Mouse (Mus musculus) embryonic facial prominence, embryonic 11.5 days (tissue): Measurements from ENCODE around the gene Mef2d. TPM values are rescaled to one million over a fixed set of nuclear protein-coding genes. Genes with fewer than 3 reads are reported as not detected.
A peak's percentile ranks its signal among the peaks of the same experiment; 100 is the strongest.

Experiments
- ATAC-seq: fragments of 200-750 bp; cut with Nextera tagmentation; replicated peaks from 2 replicates; pipeline ENCODE4 v1.8.0; 2017; ENCODE audit warnings: low read depth; ENCODE audit not compliant: insufficient number of reproducible peaks, low FRiP score, low TSS enrichment
- DNase-seq: peaks from one replicate; pipeline ENCODE4 v3.0.0-alpha.2; 2015; ENCODE audit warnings: low spot score
- H3K27ac ChIP-seq: fragments of 300-500 bp; sonication (generic); replicated peaks from 2 replicates; pipeline ENCODE4 v1.5.1; 2014; ENCODE audit warnings: mild to moderate bottlenecking, low read depth, low read length, control low read depth
- H3K27me3 ChIP-seq: fragments of 300-500 bp; sonication (generic); 2 replicates; pipeline ENCODE4 v1.6.1; 2014; ENCODE audit warnings: mild to moderate bottlenecking, low read length, moderate library complexity, mixed read lengths; ENCODE audit not compliant: control insufficient read depth, insufficient read depth
- H3K36me3 ChIP-seq: fragments of 300-500 bp; sonication (generic); replicated peaks from 2 replicates; pipeline ENCODE4 v1.6.1; 2014; ENCODE audit warnings: low read depth, mild to moderate bottlenecking, low read length, moderate library complexity, mixed read lengths; ENCODE audit not compliant: control insufficient read depth, insufficient read depth
- H3K4me1 ChIP-seq: fragments of 300-500 bp; sonication (generic); 2 replicates; pipeline ENCODE4 v1.6.1; 2014; ENCODE audit warnings: low read length, mixed read lengths; ENCODE audit not compliant: control insufficient read depth, insufficient read depth
- H3K4me2 ChIP-seq: fragments of 300-500 bp; sonication (generic); 2 replicates; pipeline ENCODE4 v1.6.1; 2014; ENCODE audit warnings: low read depth, mild to moderate bottlenecking, control low read depth, low read length, moderate library complexity
- H3K4me3 ChIP-seq: fragments of 300-500 bp; sonication (generic); 2 replicates; pipeline ENCODE4 v1.5.1; 2014; ENCODE audit warnings: low read depth, low read length, control low read depth
- H3K9ac ChIP-seq: fragments of 300-500 bp; sonication (generic); replicated peaks from 2 replicates; pipeline ENCODE4 v1.6.1; 2014; ENCODE audit warnings: mild to moderate bottlenecking, control low read depth, low read length
- H3K9me3 ChIP-seq: fragments of 300-500 bp; sonication (generic); replicated peaks from 2 replicates; pipeline ENCODE4 v1.6.1; 2016; ENCODE audit warnings: mild to moderate bottlenecking, low read length, inconsistent platforms, mixed read lengths; ENCODE audit not compliant: control insufficient read depth
- WGBS: fragments of 180-500 bp; shearing (Covaris S2); extraction: QIAGEN DNeasy Blood & Tissue Kit; methylation state at CpG from one replicate; pipeline ENCODE4 v1.1.7; 2014; 5-methylcytosine and 5-hydroxymethylcytosine counted together
- polyA plus RNA-seq: library from polyadenylated mRNA; unstranded; fragments of >200 nt; fragmentation: Nextera tagmentation; extraction: Ambion mirVana; gene quantifications from 2 replicates; pipeline ENCODE4 v1.2.1, GENCODE M21; 2014

The Mef2d gene
- polyA plus RNA-seq, 1 experiment from 2014 or later, result 12.5 TPM

GRCm38 (mm10) chr3:88204751-88205150, 62.6 kb downstream of the Mef2d start:
- Histone ChIP-seq H3K4me3 (no peak overlapping the region), H3K9ac (no peak overlapping the region), H3K27me3 (peaks cover 87% of the 10 kb centered on the region), H3K4me1 (no peaks in the 10 kb centered on the region; the same call in 1 of the 2 replicates), H3K9me3 (no peaks in the 10 kb centered on the region), H3K36me3 (no peaks in the 10 kb centered on the region), H3K27ac (no peak overlapping the region), H3K4me2 (no peak overlapping the region)
- WGBS, result 3% methylated on average over 1 of the region's 1 CpGs
- DNase-seq, result no peak
- ATAC-seq, result no peak

GRCm38 (mm10) chr3:88205176-88205562, 63.0 kb downstream of the Mef2d start:
- no peak overlapping the region for H3K4me2 ChIP-seq
- H3K4me3 ChIP-seq, result no peak overlapping the region
- no peak overlapping the region for H3K9ac ChIP-seq
- DNase-seq (no peak), ATAC-seq (no peak)
- H3K27ac ChIP-seq, result no peak overlapping the region
- H3K36me3 ChIP-seq, result no peaks in the 10 kb centered on the region
- WGBS, result 8% methylated on average over 4 of the region's 4 CpGs
- H3K27me3 ChIP-seq, result peaks cover 88% of the 10 kb centered on the region
- H3K9me3 ChIP-seq, result no peaks in the 10 kb centered on the region
- H3K4me1 ChIP-seq, result no peaks in the 10 kb centered on the region; the same call in 1 of the 2 replicates

GRCm38 (mm10) chr3:88205563-88206491, 63.7 kb downstream of the Mef2d start:
- 4% methylated on average over 8 of the region's 8 CpGs for WGBS
- Histone ChIP-seq H3K4me1 (no peaks in the 10 kb centered on the region; the same call in 1 of the 2 replicates), H3K9me3 (no peaks in the 10 kb centered on the region), H3K36me3 (no peaks in the 10 kb centered on the region), H3K4me2 (no peak overlapping the region), H3K27ac (no peak overlapping the region), H3K9ac (no peak overlapping the region), H3K4me3 (no peak overlapping the region), H3K27me3 (peaks cover 88% of the 10 kb centered on the region)
- DNase-seq (peak; percentile 48), ATAC-seq (peak; percentile 66; the same call in 1 of the 2 replicates)

DNA sequence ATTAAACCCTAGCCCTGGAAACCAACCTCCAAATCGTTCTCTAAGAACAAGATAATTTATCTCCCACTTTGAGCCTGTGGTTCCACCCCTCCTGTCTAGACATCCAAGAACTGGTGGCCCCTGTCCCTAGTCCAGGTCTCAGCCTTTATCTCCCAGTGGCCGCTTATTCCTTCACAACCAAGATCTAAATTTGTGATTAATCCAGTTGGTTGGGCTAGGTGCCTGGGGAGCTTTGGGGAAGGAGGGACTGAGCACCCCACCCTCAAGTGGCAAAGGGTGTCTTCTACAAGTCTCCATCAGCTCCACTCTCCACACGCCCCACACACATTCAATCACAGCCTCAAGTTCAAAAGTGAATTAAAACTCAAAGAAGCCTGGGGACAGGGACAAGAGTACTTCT, 64.3 kb downstream of the Mef2d start:
- H3K4me1 ChIP-seq, result no peaks in the 10 kb centered on the region
- no peak overlapping the region for H3K4me2 ChIP-seq
- DNase-seq, result no peak
- H3K9ac ChIP-seq, result no peak overlapping the region
- WGBS, result 9% methylated on average over 3 of the region's 3 CpGs
- peaks cover 86% of the 10 kb centered on the region for H3K27me3 ChIP-seq
- no peaks in the 10 kb centered on the region for H3K9me3 ChIP-seq
- no peaks in the 10 kb centered on the region for H3K36me3 ChIP-seq
- H3K27ac ChIP-seq, result no peak overlapping the region
- no peak overlapping the region for H3K4me3 ChIP-seq
- peak; percentile 7; the same call in 1 of the 2 replicates for ATAC-seq

GRCm38 (mm10) chr3:88206901-88207371, 64.8 kb downstream of the Mef2d start:
- no peak for DNase-seq
- Histone ChIP-seq H3K27me3 (peaks cover 86% of the 10 kb centered on the region), H3K36me3 (no peaks in the 10 kb centered on the region), H3K4me1 (no peaks in the 10 kb centered on the region), H3K4me2 (no peak overlapping the region), H3K27ac (no peak overlapping the region), H3K4me3 (no peak overlapping the region), H3K9me3 (no peaks in the 10 kb centered on the region), H3K9ac (no peak overlapping the region)
- ATAC-seq, result peak; percentile 45
- under 1% methylated on average over 14 of the region's 14 CpGs for WGBS

DNA sequence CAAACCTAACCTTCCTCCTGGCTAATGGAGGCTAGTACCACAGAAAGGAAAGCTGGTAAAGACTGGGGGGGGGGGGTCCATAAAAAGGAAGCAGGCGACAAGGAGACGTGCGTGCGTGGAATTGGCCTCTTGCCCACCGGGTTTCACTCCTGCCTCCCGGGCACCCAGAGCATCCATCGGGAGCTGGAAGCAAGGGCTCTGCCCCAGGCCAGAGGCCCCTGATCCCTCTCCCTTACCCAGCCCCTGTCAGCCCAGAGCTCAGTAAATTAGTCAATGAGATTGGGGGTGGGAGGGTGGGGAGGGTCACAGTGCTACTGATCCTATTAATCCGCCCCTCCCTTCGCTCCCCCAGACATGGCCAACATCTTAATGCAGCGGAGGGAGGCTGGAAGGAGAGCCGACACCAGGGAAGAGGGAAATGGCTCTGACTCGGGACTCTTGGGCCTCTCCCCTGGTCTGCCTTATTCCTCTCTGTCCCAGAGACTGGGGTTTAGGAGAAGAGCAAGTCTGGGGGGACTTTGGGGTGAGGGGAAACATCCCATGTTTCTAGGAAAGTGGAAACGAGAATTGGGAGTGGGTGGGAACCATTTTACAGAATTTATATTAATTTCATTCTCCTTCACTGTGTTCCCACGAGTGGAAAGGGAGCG, 65.4 kb downstream of the Mef2d start:
- DNase-seq (no peak), ATAC-seq (no peak)
- Histone ChIP-seq H3K4me2 (no peak overlapping the region), H3K4me3 (peak overlapping the region; percentile 13; the same call in 1 of the 2 replicates), H3K9me3 (no peaks in the 10 kb centered on the region), H3K36me3 (no peaks in the 10 kb centered on the region), H3K4me1 (no peaks in the 10 kb centered on the region), H3K27me3 (peaks cover 86% of the 10 kb centered on the region), H3K27ac (no peak overlapping the region), H3K9ac (no peak overlapping the region; the same call in 1 of the 2 replicates)
- 0% methylated on average over 14 of the region's 15 CpGs for WGBS

- Histone ChIP-seq H3K9ac (peak overlapping the region; percentile 38), H3K27ac (no peak overlapping the region), H3K4me1 (no peaks in the 10 kb centered on the region), H3K9me3 (no peaks in the 10 kb centered on the region), H3K4me2 (no peak overlapping the region), H3K36me3 (no peaks in the 10 kb centered on the region), H3K4me3 (no peak overlapping the region; the same call in 1 of the 2 replicates), H3K27me3 (peaks cover 85% of the 10 kb centered on the region)
- ATAC-seq, result no peak
- 5% methylated on average over 3 of the region's 3 CpGs for WGBS
- DNase-seq, result no peak
These were observed 66.1 kb downstream of the Mef2d start for GRCm38 (mm10) chr3:88208226-88208720.
